Mouse (Mus musculus) naive thymus-derived CD4-positive, alpha-beta T cell, adult 2 months (primary cell): ENCODE results near the gene Hist1h2af.
"Not testable (repeated sequence)": the region's sequence is repeated elsewhere in the genome, so short reads cannot be mapped to it uniquely, and the experiment has no call there.

Source experiments
- DNase-seq: peaks from one replicate; pipeline ENCODE4 v3.0.0-alpha.2; 2011; ENCODE audit warnings: low read depth

Hist1h2af gene

DNA sequence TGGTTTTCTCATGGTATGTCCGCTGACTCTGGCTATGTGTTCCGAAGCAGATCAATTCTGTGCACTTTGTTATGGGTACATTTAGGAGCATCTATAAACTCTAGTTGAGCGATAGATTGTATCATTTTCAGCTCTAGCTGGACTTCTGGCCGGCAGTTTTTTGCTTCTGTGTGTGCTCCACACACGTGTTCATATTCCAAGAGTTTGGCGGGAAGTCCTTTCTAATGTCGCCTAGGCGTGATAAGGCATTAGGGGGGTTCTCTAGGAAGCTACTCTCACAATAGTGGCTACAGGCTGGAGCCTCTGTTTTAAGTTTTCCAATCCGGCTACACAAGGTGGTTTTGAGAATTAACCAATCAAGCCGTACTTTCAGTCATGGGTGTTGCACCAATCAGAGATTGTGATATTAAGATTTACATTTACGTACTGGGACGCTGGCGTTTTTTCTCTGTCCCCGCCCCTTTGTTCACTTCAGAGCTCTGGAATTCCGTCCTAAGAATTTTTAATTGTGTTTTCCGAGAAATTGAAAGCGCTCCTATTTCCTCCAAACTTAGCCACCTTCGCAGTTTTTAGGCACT, 22.2 kb downstream of the Hist1h2af start:
- peak; percentile 89 for DNase-seq

- no peak for DNase-seq
These were observed 23.2 kb downstream of the Hist1h2af start for GRCm38 (mm10) chr13:23556906-23557305.

GRCm38 (mm10) chr13:23560699-23561098, 27.0 kb downstream of the Hist1h2af start:
- DNase-seq: not testable (repeated sequence)

- not testable (repeated sequence) for DNase-seq
These were observed 27.8 kb downstream of the Hist1h2af start for GRCm38 (mm10) chr13:23561531-23561882.

DNA sequence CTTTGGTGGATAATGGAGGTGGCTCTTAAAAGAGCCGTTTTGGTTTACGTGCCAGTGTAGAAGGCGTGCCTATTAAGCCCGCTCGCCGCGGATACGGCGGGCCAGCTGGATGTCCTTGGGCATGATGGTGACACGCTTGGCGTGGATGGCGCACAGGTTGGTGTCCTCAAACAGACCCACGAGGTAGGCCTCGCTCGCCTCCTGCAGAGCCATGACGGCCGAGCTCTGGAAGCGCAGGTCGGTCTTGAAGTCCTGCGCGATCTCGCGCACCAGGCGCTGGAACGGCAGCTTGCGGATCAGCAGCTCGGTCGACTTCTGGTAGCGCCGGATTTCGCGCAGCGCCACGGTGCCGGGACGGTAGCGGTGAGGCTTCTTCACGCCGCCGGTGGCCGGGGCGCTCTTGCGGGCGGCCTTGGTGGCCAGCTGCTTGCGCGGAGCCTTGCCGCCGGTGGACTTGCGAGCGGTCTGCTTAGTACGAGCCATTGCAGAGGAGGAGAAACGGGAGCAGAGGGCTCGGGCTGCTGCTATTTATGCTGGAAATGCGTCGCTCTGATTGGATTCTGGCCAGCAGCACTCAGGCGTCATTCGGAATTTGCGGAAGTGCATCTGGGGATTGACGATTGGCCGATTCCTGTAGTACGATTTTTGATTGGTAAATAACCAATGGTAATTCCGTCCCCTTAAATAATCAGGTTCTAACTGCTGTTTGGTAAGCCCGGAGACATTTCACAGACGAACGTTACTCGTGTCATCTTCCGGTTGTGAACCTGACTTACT, 28.4 kb downstream of the Hist1h2af start, which contains the start of gene Hist1h3e:
Hist1h3e (minus strand) TSS at position 487 of the 777 bp plus-strand sequence.
- peak; percentile 98 for DNase-seq

DNA sequence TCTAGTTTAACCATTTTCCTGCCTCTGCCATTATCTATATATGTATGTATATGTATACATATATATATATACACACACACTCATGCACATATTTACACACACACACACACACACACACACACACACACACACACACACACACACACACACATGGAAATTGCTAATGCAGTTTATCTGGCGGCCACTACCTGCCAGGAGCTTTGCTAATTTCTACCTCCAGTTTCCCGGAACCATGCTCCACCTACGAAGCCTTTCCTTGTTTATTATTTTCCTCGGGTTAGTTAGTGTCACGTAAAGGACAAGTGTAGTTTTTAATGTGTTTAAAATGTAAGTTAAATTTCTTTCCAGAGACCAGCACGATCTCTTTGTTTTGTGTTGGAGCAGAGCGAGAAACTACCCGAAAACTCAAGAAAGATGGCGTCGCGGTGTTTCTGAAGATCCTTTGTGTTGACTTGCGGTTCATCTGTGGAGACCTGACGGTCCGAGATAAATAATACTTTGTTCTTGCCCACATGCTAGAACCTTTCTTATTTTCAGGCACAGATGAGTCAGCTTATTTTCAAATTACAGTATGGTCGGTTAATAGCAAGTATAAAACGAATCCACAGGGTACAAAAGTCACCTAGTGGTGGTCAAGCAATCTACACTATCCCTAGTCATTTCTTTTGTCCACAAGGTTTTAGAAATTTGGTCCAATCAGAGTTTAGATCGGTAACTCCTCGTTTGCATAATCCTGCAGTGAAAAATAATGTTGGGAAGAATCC, 29.2 kb downstream of the Hist1h2af start:
- DNase-seq: peak; percentile 73

DNA sequence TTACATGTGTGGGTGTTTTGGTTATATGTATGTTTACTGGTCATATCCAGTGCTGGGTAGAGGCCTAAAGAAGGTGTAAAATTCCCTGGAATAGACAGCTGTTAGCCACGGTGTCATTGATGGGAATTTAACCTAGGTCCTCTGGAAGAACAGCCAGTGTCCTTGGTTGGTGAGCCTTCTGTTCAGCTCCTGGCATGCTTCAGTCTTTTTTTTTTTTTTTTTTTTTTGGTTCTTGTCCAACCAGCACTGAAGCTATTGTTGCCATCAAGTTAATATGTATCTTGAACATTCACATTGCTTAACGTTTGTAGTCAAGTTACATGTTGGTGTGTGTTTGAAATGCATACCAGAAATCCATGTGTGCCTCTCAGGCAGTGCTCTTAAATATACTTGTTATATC, 30.8 kb downstream of the Hist1h2af start:
- DNase-seq: no peak

DNA sequence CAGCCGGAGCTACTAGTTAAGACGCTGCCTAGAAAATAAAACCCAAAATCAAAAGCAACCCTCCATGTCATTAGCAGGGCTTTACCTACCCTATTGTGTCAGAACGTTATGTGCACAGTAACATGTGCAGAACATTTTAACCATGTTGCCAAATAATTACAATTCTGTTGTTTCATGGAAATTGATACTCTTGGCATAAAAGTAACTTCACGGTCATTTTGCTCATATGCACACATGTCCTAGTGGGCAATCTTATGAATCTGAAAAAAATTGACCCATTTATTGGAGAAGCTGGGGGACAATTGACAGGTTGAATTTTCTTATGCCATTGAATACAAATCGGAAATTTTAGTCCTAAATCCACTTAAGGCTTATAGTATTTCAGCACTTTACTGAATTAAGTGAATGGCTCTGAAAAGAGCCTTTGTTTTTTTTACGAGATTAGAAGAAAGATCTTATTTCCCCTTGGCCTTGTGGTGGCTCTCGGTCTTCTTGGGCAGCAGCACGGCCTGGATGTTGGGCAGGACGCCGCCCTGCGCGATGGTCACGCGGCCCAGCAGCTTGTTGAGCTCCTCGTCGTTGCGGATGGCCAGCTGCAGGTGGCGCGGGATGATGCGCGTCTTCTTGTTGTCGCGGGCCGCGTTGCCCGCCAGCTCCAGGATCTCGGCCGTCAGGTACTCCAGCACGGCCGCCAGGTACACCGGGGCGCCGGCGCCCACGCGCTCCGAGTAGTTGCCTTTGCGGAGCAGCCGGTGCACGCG, 36.7 kb downstream of the Hist1h2af start:
- DNase-seq: peak; percentile 52

- DNase-seq: peak; percentile 91
These were observed 37.4 kb downstream of the Hist1h2af start, which contains the start of the genes Hist1h2ae and Hist1h2bg for GRCm38 (mm10) chr13:23571022-23571503. Hist1h2ae (minus strand) TSS chr13:23571220. Hist1h2bg (plus strand) TSS chr13:23571396.

DNA sequence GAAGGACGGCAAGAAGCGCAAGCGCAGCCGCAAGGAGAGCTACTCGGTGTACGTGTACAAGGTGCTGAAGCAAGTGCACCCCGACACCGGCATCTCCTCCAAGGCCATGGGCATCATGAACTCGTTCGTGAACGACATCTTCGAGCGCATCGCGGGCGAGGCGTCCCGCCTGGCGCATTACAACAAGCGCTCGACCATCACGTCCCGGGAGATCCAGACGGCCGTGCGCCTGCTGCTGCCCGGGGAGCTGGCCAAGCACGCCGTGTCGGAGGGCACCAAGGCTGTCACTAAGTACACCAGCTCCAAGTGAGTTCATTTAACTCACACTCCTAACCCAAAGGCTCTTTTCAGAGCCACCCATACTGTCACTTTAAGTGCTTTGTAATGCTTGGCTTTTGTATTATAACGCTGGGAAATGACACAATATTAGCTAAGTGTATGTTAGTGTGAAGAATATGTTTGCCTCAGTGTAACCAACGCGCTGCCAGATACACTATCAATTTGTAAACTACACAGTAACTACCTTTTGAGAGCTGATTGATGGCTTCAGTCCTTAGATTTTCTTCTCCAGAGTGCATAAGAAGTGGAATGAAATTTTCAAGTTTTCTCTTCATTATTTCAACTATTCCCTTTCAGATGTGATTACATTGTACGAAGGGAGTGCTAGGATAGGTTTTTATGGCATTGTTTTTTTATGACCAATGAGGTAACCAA, 38.0 kb downstream of the Hist1h2af start:
- DNase-seq: peak; percentile 51

- no peak for DNase-seq
These were observed 38.7 kb downstream of the Hist1h2af start for GRCm38 (mm10) chr13:23572218-23573033.

GRCm38 (mm10) chr13:23573034-23573897, 39.6 kb downstream of the Hist1h2af start:
- DNase-seq: peak; percentile 42

DNA sequence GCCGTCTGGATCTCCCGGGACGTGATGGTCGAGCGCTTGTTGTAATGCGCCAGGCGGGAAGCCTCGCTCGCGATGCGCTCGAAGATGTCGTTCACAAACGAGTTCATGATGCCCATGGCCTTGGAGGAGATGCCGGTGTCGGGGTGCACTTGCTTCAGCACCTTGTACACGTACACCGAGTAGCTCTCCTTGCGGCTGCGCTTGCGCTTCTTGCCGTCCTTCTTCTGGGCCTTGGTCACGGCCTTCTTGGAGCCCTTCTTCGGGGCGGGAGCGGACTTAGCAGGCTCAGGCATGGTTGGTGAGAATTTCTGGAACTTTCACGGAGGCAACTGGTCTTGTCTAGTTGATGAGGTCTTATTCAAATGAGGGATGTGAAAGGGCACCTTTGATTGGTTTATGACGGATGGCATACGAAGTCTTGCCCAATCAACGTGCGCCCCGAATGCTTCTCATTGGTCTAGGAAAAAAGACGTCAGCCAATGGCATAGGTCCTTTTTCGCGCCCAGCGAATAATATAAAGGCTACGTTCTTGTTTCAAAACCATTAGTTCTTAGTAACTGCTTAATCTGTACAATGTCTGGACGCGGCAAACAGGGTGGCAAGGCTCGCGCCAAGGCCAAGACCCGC, 40.3 kb downstream of the Hist1h2af start, which contains the start of the genes Hist1h2bf and Hist1h2ad:
Hist1h2bf (minus strand) TSS at position 299 of the 627 bp plus-strand sequence.
Hist1h2ad (plus strand) TSS at position 484 of the 627 bp plus-strand sequence.
- peak; percentile 95 for DNase-seq

GRCm38 (mm10) chr13:23574546-23575170, 41.0 kb downstream of the Hist1h2af start:
- peak; percentile 53 for DNase-seq

DNA sequence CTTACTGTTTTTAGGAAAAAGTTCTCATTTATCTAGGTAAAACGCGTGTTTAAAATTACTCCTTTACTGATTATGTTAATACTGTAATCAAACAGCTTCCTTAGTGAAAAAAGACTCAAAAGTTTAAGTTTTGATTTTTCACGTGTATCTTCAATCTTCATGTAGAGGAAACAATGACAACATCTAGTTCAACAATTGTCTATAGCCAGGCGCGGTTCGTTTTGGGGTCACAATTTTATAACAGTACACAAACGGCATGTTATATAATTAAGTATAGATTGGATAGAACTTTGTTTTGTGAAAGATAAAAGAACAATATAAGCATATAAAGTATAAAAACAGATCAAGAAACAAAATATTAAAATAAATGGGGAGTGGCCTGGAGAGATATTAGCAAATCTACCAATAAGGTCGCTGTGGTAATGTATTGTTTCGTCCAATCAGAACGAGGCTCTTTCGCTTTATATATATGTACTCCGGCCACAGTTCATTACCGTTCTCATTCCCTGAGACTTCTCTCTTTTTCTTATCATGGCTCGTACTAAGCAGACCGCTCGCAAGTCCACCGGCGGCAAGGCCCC, 41.7 kb downstream of the Hist1h2af start, which contains the start of gene Hist1h3d:
Hist1h3d (plus strand) TSS at position 493 of the 581 bp plus-strand sequence.
- DNase-seq: peak; percentile 71

DNA sequence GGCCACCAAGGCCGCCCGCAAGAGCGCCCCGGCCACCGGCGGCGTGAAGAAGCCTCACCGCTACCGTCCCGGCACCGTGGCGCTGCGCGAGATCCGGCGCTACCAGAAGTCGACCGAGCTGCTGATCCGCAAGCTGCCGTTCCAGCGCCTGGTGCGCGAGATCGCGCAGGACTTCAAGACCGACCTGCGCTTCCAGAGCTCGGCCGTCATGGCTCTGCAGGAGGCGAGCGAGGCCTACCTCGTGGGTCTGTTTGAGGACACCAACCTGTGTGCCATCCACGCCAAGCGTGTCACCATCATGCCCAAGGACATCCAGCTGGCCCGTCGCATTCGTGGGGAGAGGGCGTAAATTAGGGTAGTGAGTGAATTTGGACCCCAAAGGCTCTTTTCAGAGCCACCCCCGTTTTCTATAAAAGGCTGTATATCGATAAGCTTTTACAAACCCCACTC, 42.2 kb downstream of the Hist1h2af start:
- peak; percentile 47 for DNase-seq

GRCm38 (mm10) chr13:23576351-23576881, 42.7 kb downstream of the Hist1h2af start:
- no peak for DNase-seq
